Mouse (Mus musculus): ENCODE measurements around the gene Tor1aip2.
A peak's percentile ranks its signal among the peaks of the same experiment; 100 is the strongest.
"Not testable (repeated sequence)": the region's sequence is repeated elsewhere in the genome, so short reads cannot be mapped to it uniquely, and the experiment has no call there.

Gene Tor1aip2

DNA sequence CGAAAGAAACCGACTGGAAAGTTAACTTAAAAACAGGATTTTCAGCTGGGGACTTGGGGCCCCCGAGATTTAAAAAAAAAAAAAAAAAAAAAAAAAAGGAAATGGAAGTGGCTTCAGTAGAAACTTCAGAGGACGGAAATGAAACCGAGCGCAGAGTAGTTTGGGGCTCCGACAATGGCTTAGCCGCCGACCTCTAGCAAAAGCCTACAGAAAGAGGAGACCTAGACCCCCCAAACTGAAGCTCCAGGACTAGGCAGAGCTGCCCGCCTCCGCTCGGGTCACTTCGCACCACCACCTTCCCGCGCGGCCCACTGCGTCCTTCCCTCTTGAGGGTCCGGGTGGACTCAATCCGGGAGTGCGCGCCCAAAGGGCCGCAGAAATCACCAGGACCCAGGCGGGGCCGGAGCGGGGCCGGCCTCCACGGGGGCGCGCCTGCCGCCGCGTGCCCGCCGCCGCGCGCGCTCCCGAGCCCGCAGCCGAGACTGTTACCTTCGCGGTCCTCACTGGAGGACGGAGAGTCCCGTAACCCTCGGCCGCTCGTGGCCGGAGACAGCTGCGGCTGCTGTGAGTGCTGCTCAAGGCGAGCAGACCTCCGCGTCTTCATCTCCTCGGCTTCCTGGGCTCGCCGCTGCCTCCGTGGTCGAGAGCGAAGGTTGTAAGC, at the start of gene Tor1aip2:
Gene Tor1aip2 (plus strand): TSS at position 135 of the 661 bp plus-strand sequence.
- DNase-seq (ENCODE audit: low spot score), result peak; percentile 79

- DNase-seq (ENCODE audit: low spot score), result no peak
Measured at GRCm38 (mm10) chr1:155987625-155988024, 47.6 kb upstream of the Tor1aip2 start.

GRCm38 (mm10) chr1:155989387-155989786, 45.8 kb upstream of the Tor1aip2 start:
- no peak for DNase-seq (ENCODE audit: low spot score)

DNA sequence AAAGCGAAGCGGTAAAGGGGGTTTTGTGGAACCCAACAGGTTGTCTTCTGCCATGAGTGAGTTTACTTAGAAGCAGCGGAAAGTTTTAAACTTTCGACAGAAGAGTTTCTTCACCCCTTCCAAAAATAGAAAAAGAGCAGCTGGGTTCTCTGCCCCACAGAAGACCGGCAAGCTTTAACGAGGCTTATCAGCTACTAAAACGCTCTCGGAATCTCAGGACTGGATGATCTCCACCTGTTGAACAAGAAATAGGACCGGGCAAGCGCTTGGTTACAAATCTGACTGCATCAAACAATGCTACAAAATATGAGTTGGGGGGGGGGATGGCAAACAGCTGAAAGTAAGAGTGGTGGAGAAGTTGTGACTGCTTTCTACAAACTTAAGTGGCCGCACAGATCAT, 44.8 kb upstream of the Tor1aip2 start:
- no peak for DNase-seq (ENCODE audit: low spot score)

DNA sequence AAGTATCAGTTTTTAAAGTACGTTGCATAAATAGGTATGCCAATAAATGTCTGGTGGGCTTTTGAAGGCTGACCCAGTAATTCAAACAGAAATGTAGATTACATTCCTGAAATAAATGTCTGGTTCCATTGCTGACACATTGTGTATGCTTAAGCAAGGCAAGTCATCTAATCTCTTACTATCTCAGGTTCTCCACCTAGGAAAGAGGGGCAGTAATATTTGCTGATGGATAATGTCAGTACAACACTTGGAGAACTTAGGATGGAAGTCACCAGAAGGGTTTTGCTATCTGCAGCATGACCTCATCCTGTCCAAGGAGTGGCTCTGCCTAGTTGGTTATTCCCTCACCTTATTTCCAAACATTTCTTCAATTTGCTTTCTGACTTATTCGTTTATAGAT, 40.7 kb upstream of the Tor1aip2 start:
- no peak for DNase-seq (ENCODE audit: low spot score)

DNA sequence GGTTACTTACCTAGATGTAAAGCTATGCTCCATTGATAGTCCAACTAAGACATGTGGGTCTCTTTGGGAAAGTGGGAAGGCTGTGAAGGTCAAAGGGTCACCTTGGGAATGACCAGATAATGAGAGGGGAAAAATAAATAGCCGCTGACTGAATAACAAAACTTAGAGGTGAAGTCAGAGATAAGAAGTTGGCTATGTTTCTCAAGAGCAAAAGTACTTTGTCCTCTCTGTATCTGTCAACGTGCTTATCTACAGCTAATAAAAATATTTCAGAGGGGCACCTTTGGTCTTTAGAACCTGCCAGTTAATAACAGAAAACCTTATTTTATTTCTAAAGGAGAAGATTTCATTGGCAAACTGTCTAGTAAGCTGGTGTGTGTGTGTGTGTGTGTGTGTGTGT, 39.6 kb upstream of the Tor1aip2 start:
- DNase-seq (ENCODE audit: low spot score), result no peak

- no peak for DNase-seq (ENCODE audit: low spot score)
Measured at GRCm38 (mm10) chr1:156002366-156002765, 32.8 kb upstream of the Tor1aip2 start.

DNA sequence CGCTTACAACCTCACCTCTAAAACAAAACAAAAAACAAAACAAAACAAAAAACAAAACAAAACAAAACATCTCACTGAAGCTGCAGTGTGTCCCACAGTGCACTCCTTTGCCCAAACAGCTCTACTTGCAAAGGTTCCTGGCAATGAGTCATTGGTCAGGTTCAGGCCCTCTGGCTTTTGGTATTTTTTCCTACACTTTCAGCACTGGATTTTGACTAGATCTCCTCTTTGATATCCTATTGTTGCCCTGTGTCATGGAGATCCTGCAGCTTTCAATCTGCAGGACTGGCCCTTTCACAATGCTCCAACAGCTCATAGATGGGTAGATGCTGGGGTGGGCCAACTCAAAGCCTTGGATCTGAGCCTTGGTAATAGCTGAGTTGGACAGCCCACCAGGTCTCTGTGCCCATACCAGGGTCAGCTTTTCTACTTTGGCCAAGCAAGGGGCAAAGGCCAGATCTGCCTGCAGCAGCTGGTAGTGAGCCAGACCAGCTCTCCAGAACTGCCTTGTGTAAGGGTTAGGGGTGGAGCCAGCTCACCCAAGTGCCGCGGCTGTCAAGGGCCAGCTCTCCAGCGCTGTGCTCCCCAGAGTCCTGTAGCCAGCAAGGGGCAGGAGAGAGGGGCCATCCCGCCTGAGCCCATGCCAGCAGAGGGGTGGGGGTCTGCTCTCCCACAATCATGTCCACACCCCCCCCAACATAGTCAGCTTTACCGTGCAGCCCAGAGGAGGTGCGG, 31.8 kb upstream of the Tor1aip2 start:
- DNase-seq (ENCODE audit: low spot score), result no peak

DNA sequence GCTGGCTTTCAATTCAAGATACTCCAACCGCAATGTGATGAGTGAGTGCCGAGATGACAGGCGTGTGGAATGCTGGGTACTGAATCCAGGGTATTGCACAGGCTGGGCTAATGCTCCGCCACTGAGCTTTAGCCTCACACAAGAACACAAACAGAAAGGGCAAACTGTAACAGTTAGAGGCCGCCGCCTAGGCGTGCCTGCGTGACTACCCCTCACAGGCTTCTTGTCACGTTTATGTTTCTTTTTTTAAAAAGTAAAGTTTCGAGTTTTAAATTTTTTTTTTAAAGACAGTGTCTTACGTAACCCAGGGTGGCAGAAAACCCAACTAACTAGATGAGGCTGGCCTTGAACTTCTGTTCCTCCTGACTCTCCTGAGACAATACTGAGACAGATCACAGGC, 29.3 kb upstream of the Tor1aip2 start:
- no peak for DNase-seq (ENCODE audit: low spot score)

- DNase-seq (ENCODE audit: low spot score), result no peak
Measured at GRCm38 (mm10) chr1:156009003-156009402, 26.2 kb upstream of the Tor1aip2 start.

GRCm38 (mm10) chr1:156019800-156020199, 15.4 kb upstream of the Tor1aip2 start:
- no peak for DNase-seq (ENCODE audit: low spot score)

- DNase-seq (ENCODE audit: low spot score), result no peak
Measured at GRCm38 (mm10) chr1:156020402-156020801, 14.8 kb upstream of the Tor1aip2 start.

- no peak for DNase-seq (ENCODE audit: low spot score)
Measured at GRCm38 (mm10) chr1:156024831-156025503, 10.2 kb upstream of the Tor1aip2 start.

DNA sequence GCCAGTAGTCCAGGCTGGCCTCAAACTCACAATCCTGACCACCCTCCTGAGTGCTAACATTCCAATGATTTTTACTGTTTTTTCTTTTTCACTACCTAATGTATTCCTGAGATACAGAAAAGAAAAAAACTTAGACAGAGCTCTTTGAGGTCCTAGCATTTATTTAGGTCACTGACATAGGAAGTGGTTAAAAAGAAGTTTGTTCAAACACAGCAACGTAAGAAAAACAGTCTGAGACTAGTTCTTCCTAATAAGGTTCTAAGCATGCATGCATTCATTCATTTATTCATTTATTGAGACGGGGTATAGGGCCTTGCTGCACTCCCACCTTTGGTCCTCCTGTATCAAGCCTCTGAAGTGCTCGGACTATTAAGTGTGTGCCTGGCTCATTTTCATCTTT, 7.4 kb upstream of the Tor1aip2 start:
- no peak for DNase-seq (ENCODE audit: low spot score)

- no peak for DNase-seq (ENCODE audit: low spot score)
Measured at GRCm38 (mm10) chr1:156028340-156028975, 6.7 kb upstream of the Tor1aip2 start.

GRCm38 (mm10) chr1:156033921-156034320, 1.3 kb upstream of the Tor1aip2 start:
- DNase-seq (ENCODE audit: low spot score), result no peak

- no peak for DNase-seq (ENCODE audit: low spot score)
Measured at GRCm38 (mm10) chr1:156034661-156035060, 542 bp upstream of the Tor1aip2 start.

DNA sequence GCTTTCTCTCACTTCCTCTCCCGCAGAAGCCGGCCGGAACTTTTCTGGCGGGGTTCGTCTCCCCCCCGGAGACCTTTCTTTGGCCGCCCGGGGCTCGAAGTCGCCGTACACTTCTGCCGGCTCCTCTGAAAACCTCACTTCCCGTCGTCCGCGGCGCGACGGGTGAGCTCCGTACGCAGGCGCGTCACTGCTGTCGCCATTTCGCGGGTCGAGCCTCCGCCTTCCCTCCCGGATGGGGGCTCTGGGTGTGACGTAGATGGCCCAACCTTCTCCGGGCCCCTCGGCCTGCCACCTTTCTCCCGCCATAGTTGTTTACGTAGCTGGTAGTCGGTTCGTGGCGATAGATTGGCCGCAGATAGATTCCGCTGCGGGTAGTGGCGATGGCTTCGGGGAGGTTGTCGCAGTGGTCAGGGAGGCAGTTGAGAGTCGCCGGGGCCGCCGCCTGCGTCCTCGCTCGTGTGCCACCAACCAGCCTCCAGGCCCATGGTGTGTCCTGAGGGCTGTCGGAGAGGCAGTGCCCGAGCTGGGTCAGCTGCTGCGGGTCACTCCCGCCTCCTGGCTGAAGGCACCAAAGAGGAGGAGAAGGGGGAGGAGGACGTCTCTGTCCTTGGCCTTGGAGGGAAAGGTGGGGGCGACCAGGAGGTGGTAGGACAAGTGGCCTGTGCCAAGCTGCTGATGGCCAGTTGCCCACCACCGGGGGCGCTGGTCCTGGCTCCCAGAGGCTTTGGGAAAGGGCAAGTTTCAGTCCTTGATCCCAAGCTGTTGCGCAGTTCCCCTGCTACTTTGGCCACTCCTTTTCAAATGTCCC, 931 bp downstream of the Tor1aip2 start, which contains the start of gene Tor1aip1:
Gene Tor1aip1 (minus strand): TSS at position 551 of the 808 bp plus-strand sequence.
- peak; percentile 91 for DNase-seq (ENCODE audit: low spot score)

DNA sequence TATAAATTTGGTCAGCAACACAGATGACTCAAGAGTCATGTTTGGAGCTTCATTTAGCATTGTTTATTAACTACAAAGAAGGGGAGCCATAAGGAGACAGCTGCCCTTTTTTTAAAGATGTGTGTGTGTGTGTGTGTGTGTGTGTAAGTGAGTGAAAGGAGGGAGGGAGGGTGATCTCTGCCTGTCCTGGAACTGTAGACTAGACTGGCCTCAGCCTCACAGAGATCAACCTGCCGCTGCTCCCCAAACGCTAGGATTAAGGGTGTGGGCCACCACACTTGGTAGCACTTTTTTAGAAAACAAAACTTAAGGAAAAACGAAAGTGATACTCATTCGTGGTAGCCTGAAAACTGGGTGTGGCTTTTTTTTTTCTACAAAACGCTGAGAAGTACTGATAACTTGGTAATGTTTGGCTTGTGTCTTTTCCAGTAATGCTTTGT, 2.0 kb downstream of the Tor1aip2 start:
- peak; percentile 14 for DNase-seq (ENCODE audit: low spot score)

DNA sequence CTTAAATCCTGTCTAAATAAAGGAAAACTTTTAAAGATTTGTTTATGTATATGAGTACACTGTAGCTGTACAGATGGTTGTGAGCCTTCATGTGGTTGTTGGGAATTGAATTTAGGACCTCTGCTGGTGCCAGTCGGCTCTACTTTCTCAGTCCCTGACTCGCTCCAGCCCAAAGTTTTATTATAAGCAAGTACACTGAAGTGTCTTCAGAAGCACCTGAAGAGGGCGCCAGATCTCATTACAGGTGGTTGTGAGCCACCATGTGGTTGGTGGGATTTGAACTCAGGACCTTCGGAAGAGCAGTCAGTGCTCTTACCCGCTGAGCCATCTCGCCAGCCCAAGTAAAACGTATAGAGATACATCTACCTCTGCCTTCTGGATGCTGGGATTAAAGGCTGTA, 4.8 kb downstream of the Tor1aip2 start:
- DNase-seq (ENCODE audit: low spot score), result not testable (repeated sequence)

DNA sequence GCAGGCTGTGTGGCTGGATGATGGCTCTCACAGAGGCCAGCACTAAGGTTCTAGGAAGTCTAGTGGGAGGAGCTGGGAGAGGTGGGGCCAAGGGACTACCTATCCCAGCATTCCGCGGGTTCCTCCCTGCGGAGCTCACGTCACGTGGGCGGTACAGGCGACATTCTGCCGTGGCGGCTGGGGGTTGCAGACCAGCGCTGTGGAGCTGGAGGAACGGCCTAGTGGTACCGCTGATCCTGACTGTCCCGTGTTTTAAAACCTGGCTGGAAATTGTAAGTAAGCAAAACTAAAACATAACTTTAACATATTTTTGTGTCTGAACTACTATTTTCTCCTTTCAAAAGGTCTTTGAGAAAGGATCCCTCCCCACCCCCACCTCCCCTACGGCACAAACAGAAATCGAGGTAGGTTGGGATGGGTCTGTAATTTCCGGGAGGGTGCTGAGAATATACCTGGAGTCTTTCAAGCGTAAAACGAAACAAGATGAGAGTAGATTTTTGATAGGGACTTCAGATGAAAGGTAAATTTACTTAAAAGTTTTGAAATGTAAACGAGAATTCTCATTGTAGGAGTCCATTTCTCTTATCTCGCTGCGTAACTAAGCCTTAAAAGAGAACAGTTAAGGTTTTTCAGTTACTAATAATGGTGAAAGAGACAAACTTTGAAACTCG, 5.7 kb downstream of the Tor1aip2 start:
- DNase-seq (ENCODE audit: low spot score), result peak; percentile 84
